Mouse (Mus musculus): Measurements from ENCODE around the gene Atp2c2. TPM values are rescaled to one million over a fixed set of nuclear protein-coding genes. Genes with fewer than 3 reads are reported as not detected.

Atp2c2 gene
- polyA plus RNA-seq, 1 experiment: 0.02 TPM

- TF ChIP-seq USF1 (IDR thresholded peaks at IDR 0.05; ENCODE audit: low read depth) (no peak), CTCF (IDR thresholded peaks at IDR 0.05; ENCODE audit: control insufficient read depth, insufficient read depth, insufficient read length) (peak; percentile 58)
- Histone ChIP-seq H3K79me3 (ENCODE audit: low read depth) (no peaks in the 10 kb centered on the region), H3K27me3 (ENCODE audit: control insufficient read depth, insufficient read depth, insufficient read length) (no peaks in the 10 kb centered on the region), H3K4me3 (ENCODE audit: insufficient read depth, poor library complexity, severe bottlenecking) (no peak overlapping the region), H3ac (ENCODE audit: control insufficient read depth, insufficient read length, low read depth) (no peak overlapping the region), H3K36me3 (ENCODE audit: control insufficient read depth, insufficient read depth) (no peaks in the 10 kb centered on the region), H3K79me2 (ENCODE audit: control insufficient read depth, insufficient read depth) (no peaks in the 10 kb centered on the region)
Observed at GRCm38 (mm10) chr8:119782715-119783114, 82.9 kb downstream of the Atp2c2 start.

GRCm38 (mm10) chr8:119783579-119783978, 83.8 kb downstream of the Atp2c2 start:
- H3K79me3 ChIP-seq (ENCODE audit: low read depth): no peaks in the 10 kb centered on the region
- no peak overlapping the region for H3ac ChIP-seq (ENCODE audit: control insufficient read depth, insufficient read length, low read depth)
- no peaks in the 10 kb centered on the region for H3K79me2 ChIP-seq (ENCODE audit: control insufficient read depth, insufficient read depth)
- TF ChIP-seq CTCF (IDR thresholded peaks at IDR 0.05; ENCODE audit: control insufficient read depth, insufficient read depth, insufficient read length) (no peak), MYOD1 (IDR thresholded peaks at IDR 0.05; ENCODE audit: control insufficient read depth, insufficient read length, low read depth) (no peak), FOSL1 (IDR thresholded peaks at IDR 0.05; ENCODE audit: insufficient read depth, low read length, poor library complexity, severe bottlenecking) (no peak), USF1 (IDR thresholded peaks at IDR 0.05; ENCODE audit: low read depth) (no peak), MYOG (IDR thresholded peaks at IDR 0.05; ENCODE audit: control insufficient read depth, extremely low read depth, insufficient read length) (no peak), CEBPB (IDR thresholded peaks at IDR 0.05; ENCODE audit: low read depth) (no peak), MAX (IDR thresholded peaks at IDR 0.05) (no peak)
- no peaks in the 10 kb centered on the region for H3K36me3 ChIP-seq (ENCODE audit: control insufficient read depth, insufficient read depth)
- H3K4me3 ChIP-seq (ENCODE audit: insufficient read depth, poor library complexity, severe bottlenecking): no peak overlapping the region
- H3K27me3 ChIP-seq (ENCODE audit: control insufficient read depth, insufficient read depth, insufficient read length): no peaks in the 10 kb centered on the region

GRCm38 (mm10) chr8:119784141-119784574, 84.3 kb downstream of the Atp2c2 start:
- Histone ChIP-seq H3K36me3 (ENCODE audit: control insufficient read depth, insufficient read depth) (no peaks in the 10 kb centered on the region), H3K27me3 (ENCODE audit: control insufficient read depth, insufficient read depth, insufficient read length) (no peaks in the 10 kb centered on the region), H3ac (ENCODE audit: control insufficient read depth, insufficient read length, low read depth) (no peak overlapping the region), H3K79me3 (ENCODE audit: low read depth) (no peaks in the 10 kb centered on the region), H3K79me2 (ENCODE audit: control insufficient read depth, insufficient read depth) (no peaks in the 10 kb centered on the region), H3K4me3 (ENCODE audit: insufficient read depth, poor library complexity, severe bottlenecking) (no peak overlapping the region)
- TF ChIP-seq MAX (IDR thresholded peaks at IDR 0.05) (no peak), MYOG (IDR thresholded peaks at IDR 0.05; ENCODE audit: control insufficient read depth, extremely low read depth, insufficient read length) (no peak)

GRCm38 (mm10) chr8:119784676-119785075, 84.9 kb downstream of the Atp2c2 start:
- Histone ChIP-seq H3K79me3 (ENCODE audit: low read depth) (no peaks in the 10 kb centered on the region), H3K36me3 (ENCODE audit: control insufficient read depth, insufficient read depth) (no peaks in the 10 kb centered on the region), H3K27me3 (ENCODE audit: control insufficient read depth, insufficient read depth, insufficient read length) (no peaks in the 10 kb centered on the region), H3ac (ENCODE audit: control insufficient read depth, insufficient read length, low read depth) (no peak overlapping the region), H3K79me2 (ENCODE audit: control insufficient read depth, insufficient read depth) (no peaks in the 10 kb centered on the region), H3K4me3 (ENCODE audit: insufficient read depth, poor library complexity, severe bottlenecking) (no peak overlapping the region)
- TF ChIP-seq USF1 (IDR thresholded peaks at IDR 0.05; ENCODE audit: low read depth) (no peak), CTCF (IDR thresholded peaks at IDR 0.05; ENCODE audit: control insufficient read depth, insufficient read depth, insufficient read length) (no peak), MYOD1 (IDR thresholded peaks at IDR 0.05; ENCODE audit: control insufficient read depth, insufficient read length, low read depth) (no peak), MAX (IDR thresholded peaks at IDR 0.05) (no peak), MYOG (IDR thresholded peaks at IDR 0.05; ENCODE audit: control insufficient read depth, extremely low read depth, insufficient read length) (no peak), FOSL1 (IDR thresholded peaks at IDR 0.05; ENCODE audit: insufficient read depth, low read length, poor library complexity, severe bottlenecking) (no peak), CEBPB (IDR thresholded peaks at IDR 0.05; ENCODE audit: low read depth) (no peak)

GRCm38 (mm10) chr8:119785764-119786405, 86.1 kb downstream of the Atp2c2 start:
- H3K27me3 ChIP-seq (ENCODE audit: control insufficient read depth, insufficient read depth, insufficient read length): no peaks in the 10 kb centered on the region
- H3K36me3 ChIP-seq (ENCODE audit: control insufficient read depth, insufficient read depth): no peaks in the 10 kb centered on the region
- no peaks in the 10 kb centered on the region for H3K79me2 ChIP-seq (ENCODE audit: control insufficient read depth, insufficient read depth)
- no peak overlapping the region for H3ac ChIP-seq (ENCODE audit: control insufficient read depth, insufficient read length, low read depth)
- H3K79me3 ChIP-seq (ENCODE audit: low read depth): no peaks in the 10 kb centered on the region
- TF ChIP-seq MYOD1 (IDR thresholded peaks at IDR 0.05; ENCODE audit: control insufficient read depth, insufficient read length, low read depth): no peak
- no peak for TF ChIP-seq USF1 (IDR thresholded peaks at IDR 0.05; ENCODE audit: low read depth)
- no peak for TF ChIP-seq CEBPB (IDR thresholded peaks at IDR 0.05; ENCODE audit: low read depth)
- no peak for TF ChIP-seq MAX (IDR thresholded peaks at IDR 0.05)
- TF ChIP-seq FOSL1 (IDR thresholded peaks at IDR 0.05; ENCODE audit: insufficient read depth, low read length, poor library complexity, severe bottlenecking): no peak
- no peak for TF ChIP-seq CTCF (IDR thresholded peaks at IDR 0.05; ENCODE audit: control insufficient read depth, insufficient read depth, insufficient read length)
- no peak for TF ChIP-seq MYOG (IDR thresholded peaks at IDR 0.05; ENCODE audit: control insufficient read depth, extremely low read depth, insufficient read length)
- H3K4me3 ChIP-seq (ENCODE audit: insufficient read depth, poor library complexity, severe bottlenecking): no peak overlapping the region

- H3K79me2 ChIP-seq (ENCODE audit: control insufficient read depth, insufficient read depth): no peaks in the 10 kb centered on the region
- TF ChIP-seq MYOD1 (IDR thresholded peaks at IDR 0.05; ENCODE audit: control insufficient read depth, insufficient read length, low read depth) (no peak), USF1 (IDR thresholded peaks at IDR 0.05; ENCODE audit: low read depth) (no peak), CEBPB (IDR thresholded peaks at IDR 0.05; ENCODE audit: low read depth) (no peak), MAX (IDR thresholded peaks at IDR 0.05) (no peak), MYOG (IDR thresholded peaks at IDR 0.05; ENCODE audit: control insufficient read depth, extremely low read depth, insufficient read length) (no peak), CTCF (IDR thresholded peaks at IDR 0.05; ENCODE audit: control insufficient read depth, insufficient read depth, insufficient read length) (no peak), FOSL1 (IDR thresholded peaks at IDR 0.05; ENCODE audit: insufficient read depth, low read length, poor library complexity, severe bottlenecking) (no peak)
Observed at GRCm38 (mm10) chr8:119786871-119787270, 87.1 kb downstream of the Atp2c2 start.

More at GRCm38 (mm10) chr8:119786871-119787270, 87.1 kb downstream of the Atp2c2 start:
- H3K79me3 ChIP-seq (ENCODE audit: low read depth): no peaks in the 10 kb centered on the region
- H3K27me3 ChIP-seq (ENCODE audit: control insufficient read depth, insufficient read depth, insufficient read length): no peaks in the 10 kb centered on the region
- H3ac ChIP-seq (ENCODE audit: control insufficient read depth, insufficient read length, low read depth): no peak overlapping the region
- no peaks in the 10 kb centered on the region for H3K36me3 ChIP-seq (ENCODE audit: control insufficient read depth, insufficient read depth)
- no peak overlapping the region for H3K4me3 ChIP-seq (ENCODE audit: insufficient read depth, poor library complexity, severe bottlenecking)

Data from C2C12 (cell line).